Mouse (Mus musculus) hematopoietic stem cell, adult 5-6 weeks (primary cell): ENCODE measurements at regions not wholly inside any gene's neighbourhood (a gene's known extent, or its start where the extent isn't known, plus 50 kb on each side); places are given as distances from the start of the nearest gene placed in this dataset.

Experiments used
- ATAC-seq, 2 experiments: fragments of 125-278 bp in 1 of 2; replicated peaks in 1 of 2; 2 replicates each; pipeline ENCODE4 v1.8.0; 2016 to 2017; ENCODE audit warnings: inconsistent platforms in 2 of 2, mild to moderate bottlenecking in 2 of 2, moderate number of reproducible peaks in 2 of 2, low read depth in 1 of 2, moderate TSS enrichment in 1 of 2; ENCODE audit not compliant: low FRiP score in 2 of 2, poor library complexity in 2 of 2, severe bottlenecking in 2 of 2, insufficient read depth in 1 of 2, low TSS enrichment in 1 of 2

DNA sequence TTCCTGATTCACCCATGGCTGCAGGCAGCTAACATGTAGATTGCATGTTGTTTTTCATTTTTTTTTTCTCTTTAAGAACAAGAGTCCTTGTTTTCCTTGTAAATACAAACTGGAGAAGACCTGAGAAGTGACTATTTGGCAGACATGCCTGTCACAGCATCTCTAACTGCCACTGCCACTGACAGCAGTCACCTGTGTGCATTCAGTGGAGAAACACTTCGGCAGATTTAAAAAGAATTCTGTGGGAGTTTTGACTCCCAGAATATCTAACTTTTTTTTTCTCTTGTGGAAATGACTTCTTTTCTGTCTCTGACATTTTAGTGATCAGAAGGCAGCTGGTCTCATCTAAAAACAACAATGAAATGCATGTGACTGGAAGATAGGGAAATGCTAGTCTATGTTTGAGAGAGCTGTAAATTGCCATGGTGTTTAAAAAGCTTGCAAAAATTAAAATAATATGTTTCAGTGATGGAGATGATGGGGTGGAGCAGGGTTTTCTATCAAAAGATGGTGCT lies 526.0 kb upstream of the Agtr1b start:
- no peak for ATAC-seq

- ATAC-seq, result no peak
These were observed 497.3 kb upstream of the Agtr1b start for GRCm38 (mm10) chr3:20864241-20864640.

- ATAC-seq, result no peak
These were observed 464.1 kb upstream of the Agtr1b start for GRCm38 (mm10) chr3:20831038-20831437.

DNA sequence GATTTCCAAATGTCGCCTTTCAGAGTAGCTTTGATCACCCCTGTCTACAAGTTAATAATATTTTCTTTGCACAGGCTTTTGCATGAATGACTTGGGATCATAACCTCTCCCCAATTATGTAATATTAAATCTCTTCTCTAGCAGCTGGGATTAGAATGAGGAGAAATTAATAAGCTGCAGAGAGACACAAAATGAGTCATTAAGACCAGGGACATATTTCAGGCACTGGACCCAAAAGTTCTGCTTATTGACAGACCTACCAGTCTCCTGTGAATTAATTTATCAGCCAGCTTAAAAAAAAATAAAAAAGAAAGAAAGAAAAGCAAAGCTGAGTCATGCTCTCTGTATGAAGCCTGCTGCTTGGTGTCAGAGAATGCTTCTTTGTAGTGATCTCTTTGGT lies 462.4 kb upstream of the Agtr1b start:
- ATAC-seq, result no peak

GRCm38 (mm10) chr3:20828811-20829210 lies 461.8 kb upstream of the Agtr1b start:
- ATAC-seq, result no peak

DNA sequence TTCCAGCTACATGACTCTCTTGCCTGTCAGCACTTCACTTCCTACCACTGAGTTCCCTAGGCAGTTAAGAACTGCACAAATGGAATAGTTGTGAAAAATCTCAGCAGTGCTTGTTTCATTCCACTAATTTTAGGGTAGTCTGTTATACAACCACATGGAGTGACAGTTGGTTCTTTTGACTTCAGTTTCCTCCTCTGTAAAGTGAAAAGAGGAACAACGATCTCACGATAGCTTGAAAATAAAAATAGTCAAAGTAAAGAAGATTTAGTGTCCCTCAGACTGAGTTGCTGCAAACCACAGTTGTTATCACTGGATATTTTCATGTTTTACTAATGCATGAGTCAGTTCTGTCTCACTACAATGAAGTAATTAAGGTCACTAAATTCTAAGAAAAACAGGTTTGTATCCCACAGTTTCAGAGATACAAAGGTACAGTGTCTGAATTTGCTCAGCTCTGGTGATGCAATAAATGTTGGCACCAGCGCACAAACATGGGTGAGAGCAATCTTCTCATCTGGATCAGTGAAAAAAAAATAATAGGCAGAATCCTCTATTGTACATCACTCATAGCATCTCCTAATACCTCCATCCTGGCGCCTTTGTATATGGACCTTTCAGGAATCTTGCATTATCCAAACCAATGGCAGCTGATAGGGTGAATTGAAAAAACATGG lies 458.8 kb upstream of the Agtr1b start:
- ATAC-seq, result peak; percentile 83 to 89

- ATAC-seq, result no peak
These were observed 455.2 kb upstream of the Agtr1b start for GRCm38 (mm10) chr3:20822226-20822625.

- ATAC-seq, result no peak
These were observed 454.7 kb upstream of the Agtr1b start for GRCm38 (mm10) chr3:20821712-20822111.

DNA sequence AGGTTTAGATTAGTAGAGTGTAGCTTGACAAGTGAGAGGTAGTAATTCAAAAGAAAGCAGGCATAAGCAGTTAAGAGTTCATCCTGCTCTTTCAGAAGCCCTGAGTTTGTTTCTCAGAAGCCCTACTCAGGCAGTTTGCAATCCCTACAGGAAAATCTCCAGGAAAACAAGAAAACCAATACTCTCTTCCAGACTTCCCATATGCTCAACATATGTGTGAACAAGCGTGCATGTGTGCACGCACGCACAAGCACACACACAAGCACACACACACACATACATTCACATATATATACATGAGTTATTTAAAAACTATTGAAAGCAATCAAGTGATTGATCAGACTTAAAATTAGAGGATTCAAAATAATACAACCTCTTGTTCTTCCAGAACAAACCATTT lies 453.1 kb upstream of the Agtr1b start:
- ATAC-seq, result no peak

GRCm38 (mm10) chr3:20819586-20819985 lies 452.6 kb upstream of the Agtr1b start:
- no peak for ATAC-seq

DNA sequence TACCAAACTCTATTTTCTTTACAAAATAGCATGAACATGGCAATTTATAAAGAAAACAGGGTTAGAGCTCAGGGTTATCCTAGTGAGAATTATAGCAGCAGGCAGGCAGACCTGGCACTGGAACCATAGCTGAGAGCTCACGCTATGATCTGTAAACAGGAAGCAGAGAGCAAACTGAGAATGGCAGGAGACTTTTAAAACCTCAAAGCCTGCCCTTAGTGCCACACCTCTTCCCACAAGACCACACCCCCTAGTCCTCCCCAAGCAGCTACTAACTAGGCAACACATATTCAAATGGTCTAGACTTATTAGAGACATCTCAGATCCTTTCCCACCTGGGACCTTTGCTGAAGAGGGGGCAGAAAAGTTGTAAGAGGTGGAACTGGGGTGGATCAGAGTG lies 449.6 kb upstream of the Agtr1b start:
- ATAC-seq, result peak; percentile 45 to 59

DNA sequence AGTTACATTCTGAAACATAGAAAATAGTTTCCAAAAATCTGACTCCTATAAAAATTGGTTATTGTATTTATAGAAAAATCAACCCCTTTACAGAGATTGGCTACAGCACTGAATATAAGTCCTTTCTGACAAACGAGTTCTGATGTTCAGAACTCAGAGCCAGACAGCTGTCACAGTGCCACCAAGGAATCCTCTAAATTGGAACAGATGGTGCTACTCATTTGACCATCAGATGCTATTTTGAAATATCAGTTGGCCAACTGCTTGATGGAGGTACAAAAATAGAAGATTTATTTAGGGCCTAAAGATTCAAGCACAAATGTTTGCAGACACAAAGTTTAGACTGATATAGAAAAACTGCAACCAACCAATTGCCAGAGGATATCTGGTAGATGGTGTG lies 427.3 kb upstream of the Agtr1b start:
- no peak for ATAC-seq

GRCm38 (mm10) chr3:20792503-20792902 lies 425.5 kb upstream of the Agtr1b start:
- ATAC-seq, result no peak

- no peak for ATAC-seq
These were observed 410.9 kb upstream of the Agtr1b start for GRCm38 (mm10) chr3:20777883-20778282.

DNA sequence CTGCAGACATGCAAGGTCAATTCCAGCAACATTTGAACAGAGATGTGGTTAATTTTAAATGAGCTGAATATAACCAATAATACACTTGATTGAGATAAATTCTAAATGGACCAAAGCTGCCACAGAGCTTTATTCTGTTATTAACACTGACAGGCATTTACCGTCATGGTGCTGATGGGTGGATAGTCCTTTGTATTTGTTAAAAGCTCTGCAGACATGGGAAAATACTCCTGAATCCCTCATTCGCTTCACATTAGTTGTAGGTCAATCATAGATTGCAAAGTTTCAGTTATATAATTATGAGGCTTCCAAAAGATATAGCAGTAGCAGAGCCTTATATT lies 410.0 kb upstream of the Agtr1b start:
- ATAC-seq, result no peak

DNA sequence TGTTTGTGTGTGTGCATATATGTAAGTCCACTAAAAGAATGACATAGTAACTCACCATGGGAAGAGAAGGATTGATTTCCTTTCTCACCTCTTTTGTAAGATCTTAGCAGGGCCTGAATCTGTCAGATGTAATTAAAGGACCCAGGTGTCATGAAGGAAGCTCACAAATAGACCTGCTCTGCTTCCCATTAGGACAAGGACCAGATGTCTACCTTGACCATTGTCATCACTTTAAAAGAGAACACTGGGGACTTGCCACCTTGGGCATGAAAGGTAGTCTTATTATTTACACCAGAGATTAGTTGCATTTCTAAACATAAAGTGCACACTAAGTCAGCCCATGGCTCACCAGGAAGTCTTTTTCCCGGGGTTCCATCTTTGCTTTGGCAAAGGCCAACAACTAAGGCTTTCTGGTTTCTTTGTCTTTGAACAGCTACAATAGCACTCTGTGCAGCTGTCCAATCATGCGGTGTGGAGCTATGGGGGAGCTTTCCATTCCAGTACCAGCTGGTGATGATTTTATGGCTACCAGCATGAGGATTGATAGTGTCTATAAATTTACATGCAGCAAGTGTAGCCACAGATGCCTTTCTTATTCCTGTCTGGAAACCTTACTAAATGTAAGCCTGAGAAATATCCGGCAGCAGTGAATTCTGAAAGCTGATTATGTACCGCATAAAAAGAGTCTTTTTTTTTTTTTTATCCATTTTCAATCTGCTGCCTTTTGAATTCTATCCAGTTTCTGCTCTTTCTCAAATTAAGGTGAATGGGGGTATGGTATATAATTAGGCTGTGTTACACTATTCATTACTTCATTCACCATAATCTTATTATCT lies 409.4 kb upstream of the Agtr1b start:
- no peak for ATAC-seq

- ATAC-seq, result no peak
These were observed 367.3 kb upstream of the Agtr1b start for GRCm38 (mm10) chr3:20734302-20734701.

- ATAC-seq, result no peak
These were observed 365.0 kb upstream of the Agtr1b start for GRCm38 (mm10) chr3:20732005-20732404.

GRCm38 (mm10) chr3:20730481-20730880 lies 363.5 kb upstream of the Agtr1b start:
- no peak for ATAC-seq
